Mouse (Mus musculus) neural tube, embryonic 12.5 days (tissue): ENCODE results near the gene Sfta2. TPM values are rescaled to one million over a fixed set of nuclear protein-coding genes. Genes with fewer than 3 reads are reported as not detected.

Experiments
- ATAC-seq: fragments of 200-750 bp; cut with Nextera tagmentation; 2 replicates; pipeline ENCODE4 v1.8.0; 2017; ENCODE audit warnings: low read depth, mild to moderate bottlenecking, moderate TSS enrichment, moderate library complexity; ENCODE audit not compliant: low FRiP score
- H3K27ac ChIP-seq: fragments of 300-500 bp; sonication (generic); 2 replicates; pipeline ENCODE4 v1.5.1; 2016
- H3K27me3 ChIP-seq: fragments of 300-500 bp; sonication (generic); replicated peaks from 2 replicates; pipeline ENCODE4 v1.6.1; 2016; ENCODE audit warnings: mild to moderate bottlenecking
- H3K36me3 ChIP-seq: fragments of 300-500 bp; sonication (generic); 2 replicates; pipeline ENCODE4 v1.6.1; 2016; ENCODE audit warnings: mild to moderate bottlenecking
- H3K4me1 ChIP-seq: fragments of 300-500 bp; sonication (generic); 2 replicates; pipeline ENCODE4 v1.6.1; 2016
- H3K4me2 ChIP-seq: fragments of 300-500 bp; sonication (generic); replicated peaks from 2 replicates; pipeline ENCODE4 v1.6.1; 2016; ENCODE audit warnings: mild to moderate bottlenecking
- H3K4me3 ChIP-seq: fragments of 300-500 bp; sonication (generic); 2 replicates; pipeline ENCODE4 v1.5.1; 2016
- H3K9ac ChIP-seq: fragments of 300-500 bp; sonication (generic); 2 replicates; pipeline ENCODE4 v1.6.1; 2016; ENCODE audit warnings: mild to moderate bottlenecking
- H3K9me3 ChIP-seq: fragments of 300-500 bp; sonication (generic); 2 replicates; pipeline ENCODE4 v1.6.1; 2016; ENCODE audit warnings: mild to moderate bottlenecking
- WGBS: fragments of 180-500 bp; shearing (Covaris S2); methylation state at CpG from one replicate; pipeline ENCODE4 v1.1.7; 2016; 5-methylcytosine and 5-hydroxymethylcytosine counted together
- polyA plus RNA-seq: library from polyadenylated mRNA; unstranded; fragments of >200 nt; fragmentation: Nextera tagmentation; extraction: Ambion mirVana; gene quantifications from 2 replicates; pipeline ENCODE4 v1.2.1, GENCODE M21; 2016

The Sfta2 gene
- polyA plus RNA-seq, 1 experiment from 2014 or later, result not detected

GRCm38 (mm10) chr17:35571477-35571876 lies 29.9 kb upstream of the Sfta2 start:
- ATAC-seq, result no peak
- no peaks in the 10 kb centered on the region for H3K9me3 ChIP-seq
- no peak overlapping the region for H3K4me2 ChIP-seq
- H3K36me3 ChIP-seq, result no peaks in the 10 kb centered on the region
- 96% methylated on average over 7 of the region's 7 CpGs for WGBS
- peaks cover 13% of the 10 kb centered on the region for H3K27me3 ChIP-seq
- H3K9ac ChIP-seq, result no peak overlapping the region
- no peak overlapping the region for H3K4me3 ChIP-seq
- H3K4me1 ChIP-seq, result peaks cover 14% of the 10 kb centered on the region
- no peak overlapping the region for H3K27ac ChIP-seq

GRCm38 (mm10) chr17:35578211-35578610 lies 23.1 kb upstream of the Sfta2 start:
- Histone ChIP-seq H3K4me2 (no peak overlapping the region), H3K9me3 (no peaks in the 10 kb centered on the region), H3K4me1 (no peaks in the 10 kb centered on the region), H3K9ac (no peak overlapping the region), H3K27me3 (no peaks in the 10 kb centered on the region), H3K27ac (no peak overlapping the region), H3K36me3 (no peaks in the 10 kb centered on the region), H3K4me3 (no peak overlapping the region)
- 21% methylated on average over 6 of the region's 6 CpGs for WGBS
- no peak for ATAC-seq

- Histone ChIP-seq H3K27me3 (no peaks in the 10 kb centered on the region), H3K4me2 (no peak overlapping the region), H3K36me3 (no peaks in the 10 kb centered on the region), H3K27ac (no peak overlapping the region), H3K4me3 (no peak overlapping the region), H3K4me1 (no peaks in the 10 kb centered on the region), H3K9ac (no peak overlapping the region), H3K9me3 (no peaks in the 10 kb centered on the region)
- 85% methylated on average over 1 of the region's 1 CpGs for WGBS
- ATAC-seq, result no peak
Observed at GRCm38 (mm10) chr17:35582900-35583299, 18.4 kb upstream of the Sfta2 start.

- H3K4me1 ChIP-seq, result no peaks in the 10 kb centered on the region
- no peak overlapping the region for H3K4me3 ChIP-seq
- no peak overlapping the region for H3K9ac ChIP-seq
- no peak overlapping the region for H3K27ac ChIP-seq
- 17% methylated on average over 16 of the region's 16 CpGs for WGBS
- peak overlapping the region; percentile 47 for H3K4me2 ChIP-seq
- no peaks in the 10 kb centered on the region for H3K9me3 ChIP-seq
- no peaks in the 10 kb centered on the region for H3K27me3 ChIP-seq
- H3K36me3 ChIP-seq, result no peaks in the 10 kb centered on the region
- ATAC-seq, result peak; percentile 50; the same call in 1 of the 2 replicates
Observed at GRCm38 (mm10) chr17:35584330-35584937, 16.9 kb upstream of the Sfta2 start.

- Histone ChIP-seq H3K36me3 (no peaks in the 10 kb centered on the region), H3K4me3 (no peak overlapping the region), H3K9me3 (no peaks in the 10 kb centered on the region), H3K4me1 (no peaks in the 10 kb centered on the region), H3K27ac (no peak overlapping the region), H3K4me2 (no peak overlapping the region), H3K9ac (no peak overlapping the region), H3K27me3 (no peaks in the 10 kb centered on the region)
- WGBS, result 88% methylated on average over 1 of the region's 1 CpGs
- ATAC-seq, result no peak
Observed at GRCm38 (mm10) chr17:35587291-35587690, 14.1 kb upstream of the Sfta2 start.

GRCm38 (mm10) chr17:35588387-35588786 lies 13.0 kb upstream of the Sfta2 start:
- WGBS, result 45% methylated on average over 4 of the region's 4 CpGs
- Histone ChIP-seq H3K4me1 (no peaks in the 10 kb centered on the region), H3K27ac (no peak overlapping the region), H3K4me3 (no peak overlapping the region), H3K4me2 (no peak overlapping the region), H3K27me3 (no peaks in the 10 kb centered on the region), H3K36me3 (no peaks in the 10 kb centered on the region), H3K9me3 (no peaks in the 10 kb centered on the region), H3K9ac (no peak overlapping the region)
- no peak for ATAC-seq

- Histone ChIP-seq H3K4me3 (no peak overlapping the region), H3K4me2 (no peak overlapping the region), H3K27ac (no peak overlapping the region), H3K4me1 (no peaks in the 10 kb centered on the region), H3K27me3 (no peaks in the 10 kb centered on the region), H3K9ac (no peak overlapping the region), H3K36me3 (no peaks in the 10 kb centered on the region), H3K9me3 (no peaks in the 10 kb centered on the region)
- WGBS, result 50% methylated on average over 21 of the region's 21 CpGs
- ATAC-seq, result peak; percentile 75
Observed at GRCm38 (mm10) chr17:35590410-35591218, 10.7 kb upstream of the Sfta2 start.

GRCm38 (mm10) chr17:35591219-35591578 lies 10.2 kb upstream of the Sfta2 start:
- no peak overlapping the region for H3K9ac ChIP-seq
- peak; percentile 21; the same call in 1 of the 2 replicates for ATAC-seq
- H3K9me3 ChIP-seq, result 0 out of 2 replicates have a peak, but pooled peaks cover 1% of the 10 kb centered on the region
- 77% methylated on average over 7 of the region's 7 CpGs for WGBS
- H3K4me3 ChIP-seq, result no peak overlapping the region
- no peaks in the 10 kb centered on the region for H3K36me3 ChIP-seq
- no peaks in the 10 kb centered on the region for H3K4me1 ChIP-seq
- H3K27me3 ChIP-seq, result no peaks in the 10 kb centered on the region
- no peak overlapping the region for H3K27ac ChIP-seq
- H3K4me2 ChIP-seq, result no peak overlapping the region

GRCm38 (mm10) chr17:35591731-35592130 lies 9.6 kb upstream of the Sfta2 start:
- H3K36me3 ChIP-seq, result no peaks in the 10 kb centered on the region
- H3K27ac ChIP-seq, result no peak overlapping the region
- 0 out of 2 replicates have a peak, but pooled peaks cover 5% of the 10 kb centered on the region for H3K9me3 ChIP-seq
- H3K4me2 ChIP-seq, result no peak overlapping the region
- no peaks in the 10 kb centered on the region for H3K4me1 ChIP-seq
- no peak for ATAC-seq
- H3K27me3 ChIP-seq, result no peaks in the 10 kb centered on the region
- no peak overlapping the region for H3K4me3 ChIP-seq
- no peak overlapping the region for H3K9ac ChIP-seq
- WGBS, result 94% methylated on average over 15 of the region's 15 CpGs

- no peak overlapping the region for H3K27ac ChIP-seq
- no peak overlapping the region for H3K9ac ChIP-seq
- H3K9me3 ChIP-seq, result 0 out of 2 replicates have a peak, but pooled peaks cover 8% of the 10 kb centered on the region
- 91% methylated on average over 9 of the region's 9 CpGs for WGBS
- no peak for ATAC-seq
- no peak overlapping the region for H3K4me3 ChIP-seq
- no peak overlapping the region for H3K4me2 ChIP-seq
- H3K36me3 ChIP-seq, result no peaks in the 10 kb centered on the region
- no peaks in the 10 kb centered on the region for H3K27me3 ChIP-seq
- no peaks in the 10 kb centered on the region for H3K4me1 ChIP-seq
Observed at GRCm38 (mm10) chr17:35592131-35592530, 9.2 kb upstream of the Sfta2 start.

GRCm38 (mm10) chr17:35593786-35594185 lies 7.6 kb upstream of the Sfta2 start:
- no peak for ATAC-seq
- 36% methylated on average over 4 of the region's 4 CpGs for WGBS
- H3K9me3 ChIP-seq, result 0 out of 2 replicates have a peak, but pooled peaks cover 9% of the 10 kb centered on the region
- no peaks in the 10 kb centered on the region for H3K27me3 ChIP-seq
- H3K4me1 ChIP-seq, result no peaks in the 10 kb centered on the region
- H3K4me3 ChIP-seq, result no peak overlapping the region
- H3K36me3 ChIP-seq, result no peaks in the 10 kb centered on the region
- no peak overlapping the region for H3K9ac ChIP-seq
- no peak overlapping the region for H3K4me2 ChIP-seq
- no peak overlapping the region for H3K27ac ChIP-seq

GRCm38 (mm10) chr17:35594456-35594855 lies 6.9 kb upstream of the Sfta2 start:
- no peak overlapping the region for H3K27ac ChIP-seq
- H3K27me3 ChIP-seq, result no peaks in the 10 kb centered on the region
- H3K9ac ChIP-seq, result no peak overlapping the region
- H3K4me1 ChIP-seq, result no peaks in the 10 kb centered on the region
- H3K36me3 ChIP-seq, result no peaks in the 10 kb centered on the region
- no peak overlapping the region for H3K4me2 ChIP-seq
- no peak for ATAC-seq
- 87% methylated on average over 7 of the region's 7 CpGs for WGBS
- H3K9me3 ChIP-seq, result 0 out of 2 replicates have a peak, but pooled peaks cover 9% of the 10 kb centered on the region
- H3K4me3 ChIP-seq, result no peak overlapping the region
